Mouse (Mus musculus) intestine, embryonic 15.5 days (tissue): ENCODE data around the gene Tulp3. TPM values are rescaled to one million over a fixed set of nuclear protein-coding genes. Genes with fewer than 3 reads are reported as not detected.
"Not testable (repeated sequence)": the region's sequence is repeated elsewhere in the genome, so short reads cannot be mapped to it uniquely, and the experiment has no call there.

Experiments
- ATAC-seq: fragments of 200-750 bp; cut with Nextera tagmentation; 2 replicates; pipeline ENCODE4 v1.8.0; 2017; ENCODE audit warnings: moderate TSS enrichment, moderate library complexity
- H3K27ac ChIP-seq: fragments of 300-500 bp; sonication (generic); 2 replicates; pipeline ENCODE4 v1.5.1; 2015; ENCODE audit warnings: mild to moderate bottlenecking, inconsistent platforms
- H3K27me3 ChIP-seq: fragments of 300-500 bp; sonication (generic); replicated peaks from 2 replicates; pipeline ENCODE4 v1.6.1; 2015; ENCODE audit warnings: inconsistent platforms
- H3K36me3 ChIP-seq: fragments of 300-500 bp; sonication (generic); 2 replicates; pipeline ENCODE4 v1.6.1; 2015; ENCODE audit warnings: inconsistent platforms
- H3K4me1 ChIP-seq: fragments of 300-500 bp; sonication (generic); replicated peaks from 2 replicates; pipeline ENCODE4 v1.6.1; 2015; ENCODE audit warnings: inconsistent platforms
- H3K4me2 ChIP-seq: fragments of 300-500 bp; sonication (generic); replicated peaks from 2 replicates; pipeline ENCODE4 v1.6.1; 2015; ENCODE audit warnings: mild to moderate bottlenecking, inconsistent platforms
- H3K4me3 ChIP-seq: fragments of 300-500 bp; sonication (generic); replicated peaks from 2 replicates; pipeline ENCODE4 v1.5.1; 2015; ENCODE audit warnings: inconsistent platforms
- H3K9ac ChIP-seq: fragments of 300-500 bp; sonication (generic); 2 replicates; pipeline ENCODE4 v1.6.1; 2015; ENCODE audit warnings: inconsistent platforms
- H3K9me3 ChIP-seq: fragments of 300-500 bp; sonication (generic); 2 replicates; pipeline ENCODE4 v1.6.1; 2016; ENCODE audit warnings: inconsistent platforms
- WGBS: fragments of 180-500 bp; shearing (Covaris S2); methylation state at CpG from one replicate; pipeline ENCODE4 v1.1.7; 2015; 5-methylcytosine and 5-hydroxymethylcytosine counted together
- polyA plus RNA-seq: library from polyadenylated mRNA; unstranded; fragments of >200 nt; fragmentation: Nextera tagmentation; extraction: Ambion mirVana; gene quantifications from 2 replicates; pipeline ENCODE4 v1.2.1, GENCODE M21; 2015

The Tulp3 gene
- polyA plus RNA-seq, 1 experiment from 2014 or later, result 11.9 TPM

DNA sequence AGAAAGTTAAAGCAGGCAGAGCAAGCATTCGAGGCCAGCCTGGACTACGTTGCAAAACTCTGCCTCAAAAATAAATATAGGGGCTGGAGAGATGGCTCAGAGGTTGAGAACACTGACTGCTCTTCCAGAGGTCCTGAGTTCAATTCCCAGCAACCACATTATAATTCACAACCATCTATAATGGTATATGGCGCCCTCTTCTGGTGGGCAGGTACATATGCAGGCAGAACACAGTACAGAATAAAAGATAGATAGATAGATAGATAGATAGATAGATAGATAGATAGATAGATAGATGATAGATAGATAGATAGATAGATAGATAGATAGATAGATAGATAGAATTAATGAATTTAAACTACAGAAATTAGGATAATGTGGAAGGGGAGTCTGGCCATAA is 53.0 kb downstream of the Tulp3 start:
- not testable (repeated sequence) for H3K36me3 ChIP-seq, H3K9me3 ChIP-seq, H3K4me3 ChIP-seq, ATAC-seq, H3K27ac ChIP-seq, H3K9ac ChIP-seq, H3K4me2 ChIP-seq
- 86% methylated on average over 3 of the region's 3 CpGs for WGBS
- H3K4me1 ChIP-seq, result peaks cover 12% of the 10 kb centered on the region
- H3K27me3 ChIP-seq, result peaks cover 15% of the 10 kb centered on the region

- Histone ChIP-seq H3K27me3 (peaks cover 15% of the 10 kb centered on the region), H3K9me3 (no peaks in the 10 kb centered on the region), H3K4me3 (no peak overlapping the region), H3K4me1 (peaks cover 15% of the 10 kb centered on the region), H3K36me3 (no peaks in the 10 kb centered on the region), H3K4me2 (no peak overlapping the region), H3K9ac (no peak overlapping the region), H3K27ac (no peak overlapping the region)
- WGBS, result 87% methylated on average over 3 of the region's 3 CpGs
- no peak for ATAC-seq
Observed at GRCm38 (mm10) chr6:128301891-128302290, 53.8 kb downstream of the Tulp3 start.

DNA sequence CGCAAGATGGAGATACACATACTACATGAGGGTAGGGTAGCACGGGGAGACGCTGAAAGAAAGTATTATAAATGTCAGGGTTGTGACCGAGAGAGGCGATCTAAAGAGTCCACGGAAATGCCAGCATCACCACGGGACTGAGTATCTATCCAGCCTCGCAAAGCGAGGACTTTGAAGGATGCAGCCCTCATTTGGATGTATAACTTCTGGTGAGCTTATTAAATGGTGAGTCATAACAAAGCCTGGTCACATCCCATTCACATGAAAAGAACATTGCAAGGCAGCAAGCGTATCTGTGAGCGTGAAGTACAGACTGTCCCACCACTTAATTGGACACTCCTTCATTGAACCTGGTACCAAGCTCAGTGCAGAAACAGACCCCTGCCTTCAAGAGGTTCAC is 54.2 kb downstream of the Tulp3 start:
- Histone ChIP-seq H3K4me3 (peak overlapping the region; percentile 71), H3K9me3 (no peaks in the 10 kb centered on the region), H3K36me3 (no peaks in the 10 kb centered on the region), H3K4me2 (peak overlapping the region; percentile 97), H3K9ac (no peak overlapping the region), H3K4me1 (peaks cover 19% of the 10 kb centered on the region), H3K27me3 (peaks cover 15% of the 10 kb centered on the region), H3K27ac (no peak overlapping the region)
- ATAC-seq, result no peak
- 35% methylated on average over 11 of the region's 11 CpGs for WGBS

DNA sequence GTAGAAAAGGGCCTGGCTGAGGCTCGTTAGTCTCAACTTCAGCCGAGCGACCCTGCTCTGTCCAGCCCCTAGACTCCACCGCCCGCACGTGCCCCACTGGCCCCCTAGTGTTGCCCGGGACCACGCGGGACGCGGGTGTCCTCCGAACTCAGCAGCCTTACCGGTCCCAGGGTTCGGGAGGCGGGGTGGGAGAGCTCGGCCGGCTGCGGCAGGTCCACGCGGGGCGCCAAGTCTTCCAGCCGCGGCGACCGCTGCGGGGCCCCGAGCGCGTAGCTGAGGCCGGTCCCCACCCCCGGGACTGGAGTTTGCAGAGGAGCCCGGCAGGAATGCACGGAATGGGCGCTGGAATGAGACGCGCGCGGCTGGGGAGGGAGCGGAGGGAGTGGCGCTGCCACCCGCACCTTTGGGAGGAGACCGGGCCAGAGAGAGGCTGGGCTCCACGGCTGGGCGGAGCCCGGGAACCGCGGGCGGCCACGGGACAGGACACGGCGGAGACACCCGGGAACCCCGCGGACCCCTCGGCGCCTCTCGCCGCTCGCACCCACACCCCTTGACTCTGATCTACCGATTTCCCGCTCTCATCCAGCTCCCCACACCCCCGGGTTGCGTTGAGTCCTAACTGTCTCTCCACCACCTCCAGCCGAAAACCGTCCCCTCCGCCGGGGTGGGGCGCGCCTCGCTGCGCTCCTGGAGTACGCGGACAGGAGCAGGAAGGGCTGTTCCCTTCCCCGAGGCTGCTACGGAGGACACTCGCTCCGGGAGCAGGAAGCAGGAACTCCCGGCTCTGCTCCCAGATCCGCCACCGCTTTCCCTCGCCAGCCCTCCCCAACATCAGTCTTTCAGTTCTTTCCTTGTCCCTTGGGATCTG is 55.3 kb downstream of the Tulp3 start, which contains the start of gene Tead4:
TSS of gene Tead4 (minus strand) at position 690 of the 868 bp plus-strand sequence.
- peak within 1 kb of the TSS; percentile 57 for H3K9ac ChIP-seq
- H3K4me2 ChIP-seq, result peak within 1 kb of the TSS; percentile 97
- no peaks in the 10 kb centered on the region for H3K9me3 ChIP-seq
- peaks cover 15% of the 10 kb centered on the region for H3K27me3 ChIP-seq
- peak within 1 kb of the TSS; percentile 68; the same call in 1 of the 2 replicates for H3K27ac ChIP-seq
- peaks cover 24% of the 10 kb centered on the region for H3K4me1 ChIP-seq
- H3K36me3 ChIP-seq, result no peaks in the 10 kb centered on the region
- peak; percentile 94 for ATAC-seq
- peak within 1 kb of the TSS; percentile 71 for H3K4me3 ChIP-seq
- under 1% methylated on average over 77 of the region's 81 CpGs for WGBS

DNA sequence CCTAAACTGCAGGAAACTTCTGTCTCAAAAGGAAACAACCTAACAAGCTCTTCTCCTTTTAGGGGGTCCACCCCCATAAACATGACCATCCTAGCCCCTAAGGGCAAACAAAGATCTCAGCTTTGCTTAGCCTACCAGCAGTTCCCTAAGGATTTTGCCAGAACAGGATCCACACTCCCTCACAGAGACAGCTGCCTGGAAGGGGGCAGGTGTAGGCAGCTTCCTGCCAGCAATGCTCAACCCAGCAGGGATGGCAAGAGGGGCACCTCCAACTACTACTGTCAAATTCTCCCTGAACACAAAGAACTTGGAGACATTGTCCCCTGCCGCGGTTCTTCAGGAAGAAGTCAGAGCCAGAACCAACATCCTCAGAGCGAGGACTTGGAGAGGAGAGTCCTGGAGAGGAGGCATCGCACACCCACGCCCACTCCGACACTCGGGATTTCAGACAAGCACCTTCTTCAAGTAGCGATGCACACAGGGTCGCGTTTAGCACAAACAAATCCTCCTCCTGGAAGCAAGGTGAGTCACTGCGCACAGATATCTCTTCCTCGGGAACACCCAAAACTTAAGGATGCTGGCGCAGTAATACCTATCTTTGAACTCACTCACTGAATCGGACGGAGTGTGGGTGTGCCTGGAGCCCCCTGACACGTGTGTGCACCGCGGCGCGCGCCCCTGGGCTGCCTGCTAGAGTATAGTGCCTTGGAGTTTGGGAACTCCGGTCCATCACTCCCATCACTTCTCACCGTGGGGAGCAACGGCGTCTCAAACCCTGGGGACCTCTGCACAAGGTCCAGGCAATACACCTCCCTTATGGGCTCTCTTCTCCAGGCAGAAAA is 56.1 kb downstream of the Tulp3 start:
- Histone ChIP-seq H3K4me2 (peak overlapping the region; percentile 97), H3K9ac (peak overlapping the region; percentile 57)
- ATAC-seq, result peak; percentile 21

GRCm38 (mm10) chr6:128298246-128298645 is 57.4 kb downstream of the Tulp3 start:
- Histone ChIP-seq H3K27ac (no peak overlapping the region), H3K27me3 (peaks cover 15% of the 10 kb centered on the region), H3K9ac (no peak overlapping the region), H3K36me3 (no peaks in the 10 kb centered on the region), H3K4me1 (peaks cover 24% of the 10 kb centered on the region), H3K4me3 (no peak overlapping the region), H3K9me3 (no peaks in the 10 kb centered on the region), H3K4me2 (no peak overlapping the region)
- WGBS, result 46% methylated on average over 7 of the region's 7 CpGs
- ATAC-seq, result no peak

More for the DNA sequence above, 56.1 kb downstream of the Tulp3 start:
- Histone ChIP-seq H3K9me3 (no peaks in the 10 kb centered on the region), H3K27ac (no peak overlapping the region), H3K27me3 (peaks cover 15% of the 10 kb centered on the region), H3K4me1 (peaks cover 24% of the 10 kb centered on the region), H3K4me3 (peak overlapping the region; percentile 71), H3K36me3 (no peaks in the 10 kb centered on the region)
- 1% methylated on average over 25 of the region's 25 CpGs for WGBS

DNA sequence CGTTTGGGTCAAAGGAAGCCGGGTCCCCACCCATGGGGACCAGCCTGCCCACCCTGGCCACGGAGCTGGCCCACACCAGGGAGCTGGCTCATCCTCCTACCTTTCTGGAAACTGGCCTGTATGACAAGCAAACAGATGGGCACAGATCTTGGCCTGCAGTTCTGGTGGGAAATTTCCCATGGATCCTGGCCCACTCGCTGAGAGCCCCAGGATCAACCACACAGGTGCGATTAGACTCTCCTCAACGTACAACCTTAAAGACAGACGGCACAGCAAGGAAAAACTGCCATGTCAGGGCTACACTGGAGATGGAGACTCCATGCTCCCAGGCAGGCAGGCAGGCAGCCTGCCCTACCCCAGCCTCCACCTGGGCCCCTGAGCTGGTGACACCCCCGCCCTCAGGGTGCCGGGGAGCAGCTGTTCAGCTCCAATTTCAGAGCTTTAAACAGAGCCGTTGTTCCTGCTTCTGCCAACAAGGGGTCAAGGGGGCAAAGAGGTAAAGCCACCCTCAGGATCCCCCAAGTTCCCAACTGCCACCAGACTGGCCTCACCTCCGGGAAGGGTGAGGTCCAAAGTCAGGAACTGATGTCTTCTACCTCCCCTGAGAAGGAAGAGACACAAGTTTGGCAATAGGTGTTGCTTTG is 58.8 kb downstream of the Tulp3 start:
- 38% methylated on average over 11 of the region's 11 CpGs for WGBS
- Histone ChIP-seq H3K9ac (no peak overlapping the region), H3K36me3 (no peaks in the 10 kb centered on the region)

DNA sequence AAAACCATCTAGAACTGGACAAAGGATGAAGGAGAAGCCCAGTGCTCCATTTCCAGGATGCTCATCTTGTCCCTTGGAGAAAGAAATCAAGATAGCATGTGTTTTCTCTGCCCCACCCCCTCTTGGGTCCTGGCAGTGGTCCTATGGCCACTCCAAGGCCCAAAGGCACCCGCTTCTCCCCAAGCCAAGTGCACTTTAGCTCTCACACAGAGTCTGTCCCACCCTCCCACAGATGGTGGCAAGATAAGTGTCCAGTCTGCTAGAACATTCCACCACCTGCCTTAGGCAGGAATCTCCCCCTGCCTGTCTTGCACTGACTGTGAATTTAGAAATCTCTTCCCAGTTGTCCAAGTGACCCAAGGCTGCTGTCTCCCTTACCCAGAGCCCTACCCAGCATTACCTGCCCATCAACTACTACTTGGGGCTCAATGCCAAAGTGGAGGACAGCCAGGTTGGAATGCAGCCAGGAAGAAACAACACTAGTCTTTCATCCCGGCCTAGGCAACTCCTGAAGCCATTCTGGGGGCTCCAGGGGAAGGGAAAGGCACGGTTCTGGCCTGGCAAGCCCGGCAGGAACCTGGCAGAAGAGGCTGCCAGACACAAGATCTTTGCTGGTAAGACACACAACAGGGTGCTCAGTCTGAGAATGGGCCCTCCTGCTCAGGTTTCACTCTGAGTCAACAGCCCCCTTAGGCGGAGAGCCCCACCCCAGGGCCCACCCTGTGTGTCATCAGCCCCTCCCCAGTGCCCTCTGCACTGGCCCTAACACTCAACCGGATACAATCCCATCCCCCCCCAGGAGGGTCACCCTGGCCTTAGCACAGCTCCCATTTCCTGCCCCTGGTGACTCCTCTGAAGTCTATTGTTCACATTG is 59.5 kb downstream of the Tulp3 start:
- 27% methylated on average over 6 of the region's 6 CpGs for WGBS
- peaks cover 15% of the 10 kb centered on the region for H3K27me3 ChIP-seq
- no peaks in the 10 kb centered on the region for H3K36me3 ChIP-seq
- H3K9me3 ChIP-seq, result no peaks in the 10 kb centered on the region
- ATAC-seq, result peak; percentile 18; the same call in 1 of the 2 replicates
- H3K4me3 ChIP-seq, result no peak overlapping the region
- H3K4me2 ChIP-seq, result peak overlapping the region; percentile 17; the same call in 1 of the 2 replicates
- H3K4me1 ChIP-seq, result peaks cover 24% of the 10 kb centered on the region
- H3K9ac ChIP-seq, result no peak overlapping the region
- 0 out of 2 replicates have a peak overlapping the region, but pooled peaks have one; percentile 32 for H3K27ac ChIP-seq

More for the DNA sequence above, 58.8 kb downstream of the Tulp3 start:
- Histone ChIP-seq H3K4me3 (no peak overlapping the region), H3K27ac (0 out of 2 replicates have a peak overlapping the region, but pooled peaks have one; percentile 32), H3K9me3 (no peaks in the 10 kb centered on the region), H3K27me3 (peaks cover 15% of the 10 kb centered on the region), H3K4me1 (peaks cover 24% of the 10 kb centered on the region), H3K4me2 (0 out of 2 replicates have a peak overlapping the region, but pooled peaks have one; percentile 17)
- 0 out of 2 replicates have a peak, but pooled peaks have one; percentile 15 for ATAC-seq

DNA sequence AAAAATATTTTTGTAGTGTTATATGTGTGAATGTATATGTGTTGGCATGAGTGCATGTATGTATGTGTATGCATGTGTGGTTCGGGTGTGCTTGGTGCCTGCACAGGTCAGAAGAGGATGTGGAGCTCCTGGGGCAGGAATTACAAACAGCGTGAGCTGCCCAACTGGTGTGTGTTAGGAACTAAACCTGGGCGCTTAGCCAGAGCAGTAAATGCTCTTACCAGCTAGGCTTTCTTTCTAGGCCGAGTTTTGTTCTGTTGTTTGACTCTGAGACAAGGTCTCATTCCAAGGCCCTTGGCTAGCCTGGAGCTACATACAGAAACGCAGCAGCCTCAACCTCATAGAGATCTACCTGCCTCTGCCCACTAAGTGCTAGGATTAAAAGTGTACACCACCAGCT is 64.4 kb downstream of the Tulp3 start:
- Histone ChIP-seq H3K4me3 (no peak overlapping the region), H3K9me3 (no peaks in the 10 kb centered on the region), H3K36me3 (no peaks in the 10 kb centered on the region), H3K4me1 (peaks cover 5% of the 10 kb centered on the region), H3K27me3 (no peaks in the 10 kb centered on the region), H3K27ac (no peak overlapping the region), H3K9ac (no peak overlapping the region), H3K4me2 (no peak overlapping the region)
- no peak for ATAC-seq
- WGBS, result 76% methylated on average over 5 of the region's 5 CpGs

DNA sequence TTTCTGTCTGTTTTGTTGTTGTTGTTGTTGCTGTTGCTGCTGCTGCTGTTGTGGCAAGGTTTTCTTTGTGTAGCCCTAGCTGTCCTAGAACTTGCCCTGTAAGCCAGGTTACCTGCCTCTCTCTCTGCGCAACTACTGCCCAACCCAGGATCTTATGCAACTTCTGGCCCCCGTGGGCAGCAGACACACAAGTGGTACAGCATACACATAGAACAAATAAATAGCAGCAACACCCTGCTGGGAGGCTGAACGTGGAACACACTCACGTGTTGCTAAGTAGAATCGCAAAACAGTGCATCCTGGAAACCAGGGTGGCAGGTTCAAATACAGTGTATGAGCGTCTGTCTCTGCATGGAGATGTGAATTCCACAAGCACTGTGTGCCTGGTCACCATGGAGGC is 67.0 kb downstream of the Tulp3 start:
- Histone ChIP-seq H3K27me3 (no peaks in the 10 kb centered on the region), H3K36me3 (no peaks in the 10 kb centered on the region), H3K4me1 (peaks cover 13% of the 10 kb centered on the region; the same call in 1 of the 2 replicates), H3K9me3 (no peaks in the 10 kb centered on the region), H3K9ac (no peak overlapping the region), H3K4me3 (no peak overlapping the region), H3K4me2 (no peak overlapping the region), H3K27ac (no peak overlapping the region)
- WGBS, result 91% methylated on average over 6 of the region's 6 CpGs
- ATAC-seq, result no peak
